Mouse (Mus musculus): ENCODE measurements around the gene Prl8a6.

The Prl8a6 gene

DNA sequence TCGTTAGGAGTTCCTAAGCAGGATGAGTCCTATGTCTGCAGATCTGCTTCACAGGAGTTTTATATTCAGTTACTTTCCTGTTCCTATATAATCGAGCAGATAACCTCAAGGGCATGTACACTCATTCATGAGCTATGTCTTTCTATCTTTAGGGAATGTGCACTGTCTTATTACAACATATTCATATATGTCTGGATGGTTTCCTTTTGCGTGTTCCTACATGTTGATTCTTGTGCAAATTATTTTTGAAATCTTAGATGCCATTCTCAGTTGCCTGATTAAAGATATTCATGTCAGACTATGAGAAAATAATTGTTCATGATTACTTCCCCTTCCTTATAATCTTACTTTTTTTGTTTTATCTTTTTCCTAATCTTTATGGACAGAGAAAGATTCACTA, at the start of gene Prl8a6:
Gene Prl8a6, minus strand, starts transcription at position 101 of the 400 bp plus-strand sequence.
- DNase-seq, result no peak

DNA sequence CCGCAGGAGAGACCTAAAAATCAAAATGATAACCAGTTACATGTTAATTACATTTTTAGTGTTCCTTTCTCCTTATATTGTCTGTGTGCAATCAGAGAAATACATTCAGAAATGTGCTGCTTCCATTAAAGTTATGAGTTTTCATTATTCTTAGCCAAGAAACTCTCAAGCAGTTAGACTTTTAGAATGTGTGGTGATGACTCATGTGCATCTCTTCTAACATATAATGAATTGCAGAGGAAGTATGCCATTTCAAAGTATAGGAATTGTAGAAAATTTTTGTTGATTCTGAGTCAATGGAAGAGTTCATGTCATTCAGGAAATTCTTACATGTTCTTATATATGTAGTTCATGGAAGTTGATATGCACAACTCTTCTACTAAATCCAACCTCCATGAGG, 5.3 kb downstream of the Prl8a6 start:
- DNase-seq, result no peak

DNA sequence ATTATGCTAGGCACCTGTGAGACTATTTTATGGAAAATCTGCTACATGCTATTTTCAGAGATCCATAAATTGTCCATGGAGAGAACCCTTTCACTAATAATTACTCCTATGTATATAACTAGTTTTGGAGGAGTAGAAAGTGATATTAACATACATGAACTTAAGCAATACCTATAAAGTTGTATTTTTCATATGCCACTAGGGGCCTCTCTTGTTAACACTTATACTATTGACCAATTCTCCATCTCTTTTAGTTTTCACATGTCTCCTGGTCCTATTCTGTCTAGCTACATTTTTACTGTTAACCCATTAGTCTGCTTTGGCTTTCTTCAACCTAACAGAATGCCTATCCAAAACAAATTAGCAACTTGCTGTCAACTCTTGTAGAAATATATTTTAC, 24.8 kb downstream of the Prl8a6 start:
- no peak for DNase-seq

DNA sequence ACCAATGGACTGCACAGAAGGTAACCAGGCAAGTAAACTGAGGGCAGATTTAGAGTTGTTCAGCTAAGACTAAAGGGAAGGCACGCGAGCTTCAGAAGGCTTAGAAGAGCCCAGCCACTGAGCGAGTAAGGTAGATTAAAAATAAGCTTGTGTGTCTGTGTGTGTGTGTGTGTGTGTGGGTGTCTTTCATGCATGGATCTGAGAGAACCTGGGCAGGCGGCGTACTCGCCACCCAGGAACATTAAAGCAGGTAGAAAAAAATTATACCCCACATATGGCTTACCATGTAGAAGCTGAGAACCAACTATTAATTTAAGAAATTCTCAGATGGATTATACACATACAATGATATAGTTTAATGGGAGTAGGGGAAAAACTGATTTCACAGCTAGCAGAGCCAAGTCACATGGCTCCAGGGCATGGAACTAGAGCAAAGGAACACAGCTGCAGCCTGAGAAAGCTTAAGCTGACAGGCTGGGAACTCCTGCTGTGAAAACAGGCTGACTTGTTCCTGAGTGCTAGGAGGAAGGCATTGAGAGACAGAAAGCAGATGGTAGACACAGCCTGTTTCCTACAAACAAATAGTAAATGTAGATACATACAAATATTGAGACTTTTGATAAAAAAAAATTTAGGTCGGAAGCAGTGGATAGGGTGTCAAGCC, 39.3 kb downstream of the Prl8a6 start:
- DNase-seq, result no peak

DNA sequence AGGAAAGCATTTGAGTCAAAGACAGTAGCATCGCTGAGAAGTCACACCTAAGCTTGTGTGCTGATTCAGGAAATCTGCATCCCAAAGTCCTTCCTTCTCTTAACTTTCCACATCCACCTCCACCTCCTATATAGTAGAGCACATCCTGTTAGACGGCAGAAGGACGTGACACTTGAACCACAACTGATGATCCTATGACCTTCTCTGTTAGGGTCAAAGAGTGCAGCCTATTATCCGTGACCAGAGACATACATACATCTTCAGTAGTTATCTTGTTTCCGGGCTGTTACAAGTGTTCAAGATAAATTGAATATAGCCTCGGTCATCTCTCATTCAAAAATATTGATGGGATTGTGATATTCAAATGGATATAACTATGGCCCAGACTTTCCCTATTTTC, 47.7 kb downstream of the Prl8a6 start, which contains the start of gene Prl2b1:
Gene Prl2b1, minus strand, starts transcription at position 101 of the 400 bp plus-strand sequence.
- DNase-seq, result no peak
